Comparison of ENCODE assay signal across 8 mouse cellular contexts in genomic region chr7:123124299-123124716, GRCm38 (mm10). TPM values are rescaled to one million over a fixed set of nuclear protein-coding genes. Genes with fewer than 3 reads are reported as not detected.
DNase-seq lines count a peak whose midpoint lies in the region; ATAC-seq lines count a peak whose summit lies in the region.

No protein-coding gene starts in this region.

- peak; percentile 80 for ATAC-seq in hindbrain, embryonic 14.5 days (ENCODE audit: low FRiP score)
- ATAC-seq in midbrain, embryonic 11.5 days (ENCODE audit: low FRiP score): peak; percentile 86

- peaks cover 22% of the 10 kb centered on the region for H3K4me1 ChIP-seq in hindbrain, embryonic 14.5 days (replicated peaks; ENCODE audit: control insufficient read depth, insufficient read depth, low read length)
- H3K4me1 ChIP-seq in midbrain, embryonic 11.5 days (ENCODE audit: control insufficient read depth, insufficient read depth, low read length): peaks cover 3% of the 10 kb centered on the region; the same call in 1 of the 2 replicates

- no peaks in the 10 kb centered on the region for H3K27me3 ChIP-seq in hindbrain, embryonic 14.5 days (ENCODE audit: control insufficient read depth, insufficient read depth, low read length)
- no peaks in the 10 kb centered on the region for H3K27me3 ChIP-seq in midbrain, embryonic 11.5 days (ENCODE audit: control insufficient read depth, insufficient read depth, low read length)

- peak overlapping the region; percentile 99 for H3K4me3 ChIP-seq in hindbrain, embryonic 14.5 days (replicated peaks; ENCODE audit: low read length)
- H3K4me3 ChIP-seq in midbrain, embryonic 11.5 days (ENCODE audit: low read depth, low read length): peak overlapping the region; percentile 99

- H3K9me3 ChIP-seq in hindbrain, embryonic 14.5 days (ENCODE audit: control insufficient read depth, low read length): no peaks in the 10 kb centered on the region
- no peaks in the 10 kb centered on the region for H3K9me3 ChIP-seq in midbrain, embryonic 11.5 days (ENCODE audit: control insufficient read depth, low read length)

- H3K4me2 ChIP-seq in hindbrain, embryonic 14.5 days (replicated peaks): peak overlapping the region; percentile 72
- H3K4me2 ChIP-seq in midbrain, embryonic 11.5 days: peak overlapping the region; percentile 64

- 0% methylated on average over 28 of the region's 45 CpGs for WGBS in hindbrain, embryonic 14.5 days
- WGBS in midbrain, embryonic 11.5 days: under 1% methylated on average over 37 of the region's 45 CpGs

- H3K27ac ChIP-seq in hindbrain, embryonic 14.5 days: peak overlapping the region; percentile 98
- H3K27ac ChIP-seq in midbrain, embryonic 11.5 days (ENCODE audit: low read depth, low read length): peak overlapping the region; percentile 92

- H3K9ac ChIP-seq in hindbrain, embryonic 14.5 days: peak overlapping the region; percentile 98
- H3K9ac ChIP-seq in midbrain, embryonic 11.5 days (ENCODE audit: low read length): peak overlapping the region; percentile 100

- peak; percentile 74 to 76 for DNase-seq in cerebellum, postnatal 10 days
- no peak for DNase-seq in cerebellum, adult 9-10 months
- peak; percentile 40 for DNase-seq in right cerebral cortex, postnatal 14 days
- DNase-seq in right cerebral cortex, postnatal 25 days: no peak
- DNase-seq in hindbrain, embryonic 14.5 days (ENCODE audit: low spot score): peak; percentile 57
- no peak for DNase-seq in midbrain, embryonic 11.5 days (ENCODE audit: low spot score, missing footprints)
- DNase-seq in spleen, adult 18-20 months: no peak
- no peak for DNase-seq in adrenal gland, postnatal 4 days (ENCODE audit: low spot score in 2 of 2)

- H3K36me3 ChIP-seq in hindbrain, embryonic 14.5 days (replicated peaks; ENCODE audit: control insufficient read depth, insufficient read depth): peaks cover 6% of the 10 kb centered on the region
- H3K36me3 ChIP-seq in midbrain, embryonic 11.5 days (ENCODE audit: control insufficient read depth, insufficient read depth, low read length): no peaks in the 10 kb centered on the region

RNA-seq across cellular contexts. Expression of gene Tnrc6a, which starts 0.6 kb away (rescaled TPM):
- 37.3 and 52.0 TPM in 2 replicates for polyA plus RNA-seq in hindbrain, embryonic 14.5 days (2014; fragmentation: Nextera tagmentation; extraction: Ambion mirVana)
- polyA plus RNA-seq in midbrain, embryonic 11.5 days (2014; fragmentation: Nextera tagmentation; extraction: Ambion mirVana): 44.7 and 57.8 TPM in 2 replicates
- 10 to 100 TPM; 70.3 to 76.4 TPM for total RNA-seq in adrenal gland, postnatal 4 days (2021)

Comparison
In these comparisons a context has a peak if more than half of its experiments do, and no peak if none do; other contexts are left out.
1. DNase-seq: peak in cerebellum, postnatal 10 days (2 of 2), right cerebral cortex, postnatal 14 days (single experiment) and hindbrain, embryonic 14.5 days (single experiment); none in cerebellum, adult 9-10 months (single experiment), right cerebral cortex, postnatal 25 days (single experiment), midbrain, embryonic 11.5 days (single experiment), spleen, adult 18-20 months (0 of 2) and adrenal gland, postnatal 4 days (0 of 2).